19 mouse cellular contexts compared by ENCODE assay signal in genomic region chr5:73548237-73548636, GRCm38 (mm10).
DNase-seq lines count a peak whose midpoint lies in the region; ATAC-seq and TF ChIP-seq lines count a peak whose summit lies in the region.
"Had no signal": no experiment of that assay in that cellular context is flagged by ENCODE, and none has a peak within 500 bp of the region (broad histone marks: within the 10 kb centered on the region; RNA-seq: fewer than 3 reads in every experiment).

No protein-coding gene starts in this region.

- peak; percentile 33; the same call in 1 of the 2 replicates for ATAC-seq in lung, postnatal 0 days
- peak; percentile 88 for ATAC-seq in granulocyte monocyte progenitor cell, adult 5-6 weeks (replicated peaks; ENCODE audit: poor library complexity, severe bottlenecking)
- ATAC-seq: forebrain, embryonic 15.5 days had no signal

- no peak overlapping the region for H3K4me3 ChIP-seq in lung, postnatal 0 days (ENCODE audit: low read depth, low read length)
- H3K4me3 ChIP-seq in small intestine, adult 2 months (ENCODE audit: low read depth, low read length) = no peak overlapping the region
- H3K4me3 ChIP-seq: forebrain, embryonic 15.5 days; hindbrain, embryonic 10.5 days; limb, embryonic 12.5 days; midbrain, embryonic 12.5 days; neural tube, embryonic 12.5 days had no signal

- no peak overlapping the region for H3K9ac ChIP-seq in lung, postnatal 0 days (replicated peaks; ENCODE audit: low read depth)
- H3K9ac ChIP-seq: forebrain, embryonic 15.5 days; limb, embryonic 12.5 days; liver, embryonic 14.5 days; midbrain, embryonic 12.5 days; neural tube, embryonic 12.5 days had no signal

- TF ChIP-seq EP300 in lung, postnatal 0 days (IDR thresholded peaks at IDR 0.05) = no peak

- no peaks in the 10 kb centered on the region for H3K27me3 ChIP-seq in lung, postnatal 0 days (replicated peaks; ENCODE audit: insufficient read depth, low read length)
- H3K27me3 ChIP-seq in small intestine, adult 2 months (ENCODE audit: control insufficient read depth, insufficient read depth, low read length) = no peaks in the 10 kb centered on the region
- H3K27me3 ChIP-seq: forebrain, embryonic 15.5 days; limb, embryonic 12.5 days; midbrain, embryonic 12.5 days; neural tube, embryonic 12.5 days had no signal

- H3K4me2 ChIP-seq in lung, postnatal 0 days (replicated peaks; ENCODE audit: low read depth, low read length) = no peak overlapping the region
- H3K4me2 ChIP-seq: forebrain, embryonic 15.5 days; limb, embryonic 12.5 days; midbrain, embryonic 12.5 days; neural tube, embryonic 12.5 days had no signal

- H3K9me3 ChIP-seq in lung, postnatal 0 days (ENCODE audit: low read length) = no peaks in the 10 kb centered on the region
- H3K9me3 ChIP-seq: forebrain, embryonic 15.5 days; hindbrain, embryonic 10.5 days; limb, embryonic 12.5 days; midbrain, embryonic 12.5 days; neural tube, embryonic 12.5 days had no signal

- H3K36me3 ChIP-seq in lung, postnatal 0 days (ENCODE audit: insufficient read depth, low read length) = no peaks in the 10 kb centered on the region
- no peaks in the 10 kb centered on the region; the same call in 1 of the 2 replicates for H3K36me3 ChIP-seq in small intestine, adult 2 months (ENCODE audit: control insufficient read depth, insufficient read depth, low read length)

- TF ChIP-seq CTCF in lung, postnatal 0 days (IDR thresholded peaks at IDR 0.05) = no peak
- TF ChIP-seq CTCF in small intestine, adult 2 months (IDR thresholded peaks at IDR 0.05; ENCODE audit: extremely low read depth, insufficient read length, insufficient replicate concordance, low read depth, low read length) = no peak

- 62% methylated on average over 7 of the region's 7 CpGs for WGBS in lung, postnatal 0 days
- WGBS in small intestine, adult 2 months = 58% methylated on average over 7 of the region's 7 CpGs

- DNase-seq in heart, adult 8-10 months (ENCODE audit: low spot score) = peak; percentile 23
- DNase-seq in heart, postnatal 4 days = no peak
- peak; percentile 33 for DNase-seq in lung, postnatal 0 days (ENCODE audit: low spot score)
- no peak for DNase-seq in lung, postnatal 25 days (ENCODE audit: low spot score)
- no peak for DNase-seq in layer of hippocampus, adult 9-10 months (ENCODE audit: low spot score)
- DNase-seq: B cell, adult 2 months; cerebellum, postnatal 14 days; embryo, embryonic 11 days; kidney, adult 18-20 months; right cerebral cortex, postnatal 4 days had no signal

- TF ChIP-seq POLR2A in small intestine, adult 2 months (IDR thresholded peaks at IDR 0.05; ENCODE audit: low read depth, low read length) = no peak

- H3K4me1 ChIP-seq in lung, postnatal 0 days (ENCODE audit: insufficient read depth, low read depth, low read length) = no peaks in the 10 kb centered on the region
- H3K4me1 ChIP-seq in small intestine, adult 2 months (ENCODE audit: control insufficient read depth, insufficient read depth, insufficient read length, low read length) = peaks cover 13% of the 10 kb centered on the region; the same call in 1 of the 2 replicates
- H3K4me1 ChIP-seq: forebrain, embryonic 15.5 days; midbrain, embryonic 12.5 days; neural tube, embryonic 12.5 days had no signal

- no peak overlapping the region for H3K27ac ChIP-seq in lung, postnatal 0 days (ENCODE audit: low read length)
- H3K27ac ChIP-seq in small intestine, adult 2 months (ENCODE audit: insufficient read depth, low read depth, low read length) = peak overlapping the region; percentile 17
- H3K27ac ChIP-seq: forebrain, embryonic 15.5 days; hindbrain, embryonic 10.5 days; limb, embryonic 12.5 days; liver, embryonic 14.5 days; midbrain, embryonic 12.5 days; neural tube, embryonic 12.5 days; stomach, postnatal 0 days had no signal

Comparison
In these comparisons a context has a peak if more than half of its experiments do, and no peak if none do; other contexts are left out.
1. DNase-seq: peak in heart, adult 8-10 months (single experiment) and lung, postnatal 0 days (single experiment); none in heart, postnatal 4 days (single experiment), lung, postnatal 25 days (single experiment) and layer of hippocampus, adult 9-10 months (single experiment).